Mouse (Mus musculus) cerebellum, adult 11-12 months (tissue): ENCODE data around the gene Gpr3.

Source experiments
- DNase-seq: peaks from one replicate; pipeline ENCODE4 v3.0.0; 2022

Gpr3 gene

GRCm38 (mm10) chr4:133233285-133233976, 21.1 kb upstream of the Gpr3 start:
- DNase-seq = no peak

GRCm38 (mm10) chr4:133229582-133229981, 17.2 kb upstream of the Gpr3 start:
- no peak for DNase-seq

GRCm38 (mm10) chr4:133227636-133228035, 15.3 kb upstream of the Gpr3 start:
- no peak for DNase-seq

- DNase-seq = no peak
Observed at GRCm38 (mm10) chr4:133226073-133226472, 13.7 kb upstream of the Gpr3 start.

- no peak for DNase-seq
Observed at GRCm38 (mm10) chr4:133223875-133224274, 11.5 kb upstream of the Gpr3 start.

- no peak for DNase-seq
Observed at GRCm38 (mm10) chr4:133221701-133222100, 9.4 kb upstream of the Gpr3 start.

- no peak for DNase-seq
Observed at GRCm38 (mm10) chr4:133220656-133221055, 8.3 kb upstream of the Gpr3 start.

GRCm38 (mm10) chr4:133218745-133219144, 6.4 kb upstream of the Gpr3 start:
- no peak for DNase-seq

- DNase-seq = peak; percentile 60
Observed at GRCm38 (mm10) chr4:133217641-133218040, 5.3 kb upstream of the Gpr3 start.

- DNase-seq = peak; percentile 41
Observed at GRCm38 (mm10) chr4:133213661-133214060, 1.3 kb upstream of the Gpr3 start.

- DNase-seq = peak; percentile 68
Observed at GRCm38 (mm10) chr4:133213268-133213590, 893 bp upstream of the Gpr3 start.

- DNase-seq = peak; percentile 85
Observed at GRCm38 (mm10) chr4:133212562-133213267, 379 bp upstream of the Gpr3 start.

GRCm38 (mm10) chr4:133210788-133211390, 1.4 kb downstream of the Gpr3 start:
- DNase-seq = peak; percentile 49

- DNase-seq = peak; percentile 58
Observed at GRCm38 (mm10) chr4:133210023-133210787, 2.1 kb downstream of the Gpr3 start.

GRCm38 (mm10) chr4:133209366-133209765, 3.0 kb downstream of the Gpr3 start:
- peak; percentile 71 for DNase-seq

GRCm38 (mm10) chr4:133204379-133204778, 8.0 kb downstream of the Gpr3 start:
- DNase-seq = no peak

GRCm38 (mm10) chr4:133203591-133203990, 8.7 kb downstream of the Gpr3 start:
- DNase-seq = peak; percentile 42

- peak; percentile 4 for DNase-seq
Observed at GRCm38 (mm10) chr4:133202254-133202653, 10.1 kb downstream of the Gpr3 start.

- DNase-seq = peak; percentile 88
Observed at GRCm38 (mm10) chr4:133201006-133201771, 11.1 kb downstream of the Gpr3 start.

- no peak for DNase-seq
Observed at GRCm38 (mm10) chr4:133200343-133200742, 12.0 kb downstream of the Gpr3 start.

GRCm38 (mm10) chr4:133199743-133200142, 12.6 kb downstream of the Gpr3 start:
- peak; percentile 26 for DNase-seq

GRCm38 (mm10) chr4:133198337-133199180, 13.8 kb downstream of the Gpr3 start:
- DNase-seq = peak; percentile 30
